Mouse (Mus musculus): ENCODE results near the gene Rassf3. TPM values are rescaled to one million over a fixed set of nuclear protein-coding genes. Genes with fewer than 3 reads are reported as not detected.
A peak's percentile ranks its signal among the peaks of the same experiment; 100 is the strongest.

Rassf3 gene
- polyA plus RNA-seq, 1 experiment from 2014 or later: 17.3 TPM

DNA sequence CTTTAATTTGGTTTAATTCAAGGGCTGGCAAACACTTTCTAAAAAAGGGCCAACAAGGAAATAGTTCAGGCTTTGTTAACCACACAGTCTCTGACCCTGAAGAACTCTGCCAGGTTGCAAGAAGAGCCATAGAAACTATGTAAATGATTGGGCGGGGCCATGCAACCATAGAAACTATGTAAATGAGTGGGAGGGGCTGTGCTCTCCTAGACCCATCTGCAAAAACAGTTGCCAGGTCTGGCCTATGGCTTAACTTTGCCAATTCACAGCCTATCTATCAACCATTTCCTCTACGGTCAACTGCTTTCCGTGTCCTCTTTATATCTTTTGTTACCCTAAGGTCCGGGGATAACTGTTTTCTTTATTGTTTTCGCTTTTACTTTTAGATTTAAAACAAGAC, 25.0 kb upstream of the Rassf3 start:
- H3K4me2 ChIP-seq: no peak overlapping the region
- H3K27me3 ChIP-seq: no peaks in the 10 kb centered on the region
- no peak for ATAC-seq (ENCODE audit: insufficient number of reproducible peaks, low FRiP score, low TSS enrichment, low read depth)
- 72% methylated on average over 5 of the region's 5 CpGs for WGBS
- H3K9me3 ChIP-seq: no peaks in the 10 kb centered on the region
- H3K27ac ChIP-seq: no peak overlapping the region
- no peaks in the 10 kb centered on the region for H3K36me3 ChIP-seq
- peaks cover 21% of the 10 kb centered on the region for H3K4me1 ChIP-seq
- no peak overlapping the region for H3K4me3 ChIP-seq
- H3K9ac ChIP-seq: no peak overlapping the region

DNA sequence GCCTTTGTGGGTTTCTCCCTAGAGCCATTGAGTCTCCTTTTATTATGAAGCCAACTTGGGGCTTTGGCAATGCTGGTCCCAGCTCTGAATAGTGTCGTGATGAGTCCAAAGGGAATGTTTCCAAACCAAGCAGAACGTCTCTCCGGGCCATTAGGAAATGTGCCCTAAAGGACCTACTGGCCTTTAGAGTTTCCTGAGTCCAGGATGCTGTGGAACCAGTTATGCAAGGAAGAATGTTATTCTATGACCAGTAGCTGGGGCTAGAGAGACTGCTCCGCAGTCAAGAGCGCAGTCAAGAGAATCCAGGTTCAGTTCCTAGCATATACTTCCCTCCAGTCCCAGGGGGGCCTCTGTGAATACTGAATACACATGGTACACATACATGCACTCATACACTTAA, 23.9 kb upstream of the Rassf3 start:
- Histone ChIP-seq H3K9ac (no peak overlapping the region), H3K9me3 (no peaks in the 10 kb centered on the region), H3K27me3 (no peaks in the 10 kb centered on the region), H3K36me3 (no peaks in the 10 kb centered on the region), H3K4me3 (no peak overlapping the region), H3K27ac (no peak overlapping the region), H3K4me2 (no peak overlapping the region), H3K4me1 (peaks cover 13% of the 10 kb centered on the region)
- no peak for ATAC-seq (ENCODE audit: insufficient number of reproducible peaks, low FRiP score, low TSS enrichment, low read depth)
- 55% methylated on average over 5 of the region's 5 CpGs for WGBS

DNA sequence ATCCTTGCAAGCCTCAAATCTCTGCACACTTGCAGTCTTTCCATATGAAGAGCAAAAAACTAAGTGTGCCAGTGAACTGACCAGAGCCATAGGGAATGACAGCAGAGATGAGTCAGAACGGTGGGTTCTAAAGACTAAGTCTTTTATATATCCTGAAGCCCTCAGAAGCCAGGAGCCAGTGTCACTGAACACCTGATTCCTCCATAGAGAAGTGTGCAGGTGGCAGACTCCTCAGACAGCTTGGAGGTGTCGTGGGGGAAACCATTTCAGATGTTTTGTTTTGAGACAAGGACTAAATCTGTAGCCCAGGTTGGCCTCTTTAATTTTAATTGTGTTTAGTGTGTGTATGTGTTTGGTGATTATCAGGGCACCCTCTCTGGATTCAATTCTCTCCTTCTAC, 22.9 kb upstream of the Rassf3 start:
- Histone ChIP-seq H3K36me3 (no peaks in the 10 kb centered on the region), H3K9me3 (no peaks in the 10 kb centered on the region), H3K9ac (no peak overlapping the region), H3K27me3 (no peaks in the 10 kb centered on the region), H3K4me3 (no peak overlapping the region), H3K4me2 (no peak overlapping the region), H3K4me1 (peaks cover 9% of the 10 kb centered on the region), H3K27ac (no peak overlapping the region)
- WGBS: 54% methylated on average over 2 of the region's 2 CpGs
- ATAC-seq (ENCODE audit: insufficient number of reproducible peaks, low FRiP score, low TSS enrichment, low read depth): no peak

DNA sequence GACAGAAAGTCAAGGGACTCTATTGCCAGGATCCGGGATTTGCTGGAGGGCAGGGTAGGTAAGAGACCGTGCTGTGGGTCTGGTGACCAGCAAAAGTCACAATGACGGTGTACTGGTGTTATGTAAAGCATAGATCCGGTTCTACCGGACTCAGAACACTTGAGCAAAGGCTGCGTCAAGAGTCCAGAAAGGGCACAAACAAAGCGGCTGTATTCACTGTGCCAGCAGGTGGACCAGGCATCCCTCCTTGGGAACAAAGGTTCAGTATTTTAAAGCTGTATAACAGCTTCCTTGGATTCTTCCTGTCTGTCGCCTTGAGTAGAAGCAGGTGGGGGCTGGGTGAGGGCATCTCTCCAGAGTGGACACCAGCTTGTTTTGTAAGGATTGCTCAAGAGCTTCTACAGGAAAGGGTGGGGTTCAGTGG, 22.3 kb upstream of the Rassf3 start:
- peaks cover 9% of the 10 kb centered on the region for H3K4me1 ChIP-seq
- no peak for ATAC-seq (ENCODE audit: insufficient number of reproducible peaks, low FRiP score, low TSS enrichment, low read depth)
- no peak overlapping the region for H3K4me2 ChIP-seq
- no peaks in the 10 kb centered on the region for H3K27me3 ChIP-seq
- no peaks in the 10 kb centered on the region for H3K36me3 ChIP-seq
- no peak overlapping the region for H3K4me3 ChIP-seq
- H3K9me3 ChIP-seq: no peaks in the 10 kb centered on the region
- no peak overlapping the region for H3K9ac ChIP-seq
- 54% methylated on average over 8 of the region's 8 CpGs for WGBS
- peak overlapping the region; percentile 55 for H3K27ac ChIP-seq

DNA sequence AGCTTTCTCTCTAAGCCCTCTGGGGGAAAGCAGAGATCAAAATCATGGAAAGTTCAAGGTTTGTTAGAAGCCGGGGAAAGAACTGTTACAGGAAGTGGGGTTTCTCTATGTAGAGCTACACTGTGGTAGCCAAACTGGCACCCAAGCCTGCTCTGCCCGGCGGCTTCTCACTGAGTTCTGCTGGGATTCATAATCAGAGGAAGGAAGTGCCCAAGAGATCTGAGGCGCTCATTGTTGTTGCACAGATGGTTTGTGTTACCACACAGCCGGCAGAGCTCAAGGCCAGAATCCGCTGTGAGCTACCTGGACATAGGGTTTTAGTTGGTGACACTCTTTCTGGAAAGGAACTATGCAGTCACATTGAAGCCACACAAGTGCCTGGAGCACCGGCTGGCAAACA, 21.8 kb upstream of the Rassf3 start:
- WGBS: 18% methylated on average over 7 of the region's 7 CpGs
- no peak overlapping the region for H3K4me2 ChIP-seq

DNA sequence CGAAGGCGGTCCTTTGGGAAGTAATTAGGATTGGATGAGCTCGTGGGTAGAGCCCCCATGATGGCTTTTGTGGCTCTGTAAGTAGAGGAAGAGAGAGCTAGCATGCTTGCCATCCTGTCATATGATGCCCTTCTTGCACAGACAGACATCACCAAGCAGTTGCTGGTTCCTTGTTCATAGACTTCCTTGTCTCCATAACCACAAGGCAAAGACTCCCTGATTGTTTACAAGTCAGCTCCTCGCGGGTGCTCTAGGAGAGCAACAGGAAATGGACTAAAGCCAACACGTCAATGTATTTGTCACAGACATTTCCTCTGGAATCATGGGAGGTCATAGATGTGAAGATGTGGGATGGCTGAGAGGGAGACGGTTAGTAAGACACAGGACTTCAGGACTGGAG, 20.5 kb upstream of the Rassf3 start:
- Histone ChIP-seq H3K36me3 (no peaks in the 10 kb centered on the region), H3K4me3 (no peak overlapping the region), H3K27me3 (no peaks in the 10 kb centered on the region), H3K9me3 (no peaks in the 10 kb centered on the region), H3K9ac (no peak overlapping the region), H3K4me2 (no peak overlapping the region), H3K27ac (no peak overlapping the region), H3K4me1 (peaks cover 9% of the 10 kb centered on the region)
- no peak for ATAC-seq (ENCODE audit: insufficient number of reproducible peaks, low FRiP score, low TSS enrichment, low read depth)
- 69% methylated on average over 7 of the region's 7 CpGs for WGBS

More for the DNA sequence above, 21.8 kb upstream of the Rassf3 start:
- Histone ChIP-seq H3K9me3 (no peaks in the 10 kb centered on the region), H3K4me3 (no peak overlapping the region), H3K4me1 (peaks cover 9% of the 10 kb centered on the region), H3K36me3 (no peaks in the 10 kb centered on the region), H3K27me3 (no peaks in the 10 kb centered on the region), H3K9ac (no peak overlapping the region), H3K27ac (peak overlapping the region; percentile 55)
- ATAC-seq (ENCODE audit: insufficient number of reproducible peaks, low FRiP score, low TSS enrichment, low read depth): no peak

DNA sequence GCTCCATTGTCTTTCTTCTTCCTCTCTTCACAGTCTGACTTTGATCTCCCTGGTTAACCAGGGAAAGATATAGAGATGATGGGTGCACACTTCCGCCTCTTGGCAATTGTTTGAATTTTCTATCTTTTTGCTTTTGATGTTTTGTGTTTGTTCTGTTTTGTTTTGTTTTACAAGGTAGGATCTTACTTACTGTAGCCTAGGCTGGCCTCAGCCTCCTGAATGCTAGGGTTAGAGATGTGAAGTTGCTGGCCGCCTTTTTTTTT, 17.9 kb upstream of the Rassf3 start:
- H3K4me1 ChIP-seq: peaks cover 9% of the 10 kb centered on the region
- H3K27ac ChIP-seq: 0 out of 2 replicates have a peak overlapping the region, but pooled peaks have one; percentile 4
- H3K27me3 ChIP-seq: no peaks in the 10 kb centered on the region
- H3K9ac ChIP-seq: no peak overlapping the region
- H3K36me3 ChIP-seq: no peaks in the 10 kb centered on the region
- no peak overlapping the region for H3K4me2 ChIP-seq
- WGBS: 94% methylated on average over 2 of the region's 2 CpGs
- no peak for ATAC-seq (ENCODE audit: insufficient number of reproducible peaks, low FRiP score, low TSS enrichment, low read depth)
- H3K4me3 ChIP-seq: no peak overlapping the region
- no peaks in the 10 kb centered on the region for H3K9me3 ChIP-seq

DNA sequence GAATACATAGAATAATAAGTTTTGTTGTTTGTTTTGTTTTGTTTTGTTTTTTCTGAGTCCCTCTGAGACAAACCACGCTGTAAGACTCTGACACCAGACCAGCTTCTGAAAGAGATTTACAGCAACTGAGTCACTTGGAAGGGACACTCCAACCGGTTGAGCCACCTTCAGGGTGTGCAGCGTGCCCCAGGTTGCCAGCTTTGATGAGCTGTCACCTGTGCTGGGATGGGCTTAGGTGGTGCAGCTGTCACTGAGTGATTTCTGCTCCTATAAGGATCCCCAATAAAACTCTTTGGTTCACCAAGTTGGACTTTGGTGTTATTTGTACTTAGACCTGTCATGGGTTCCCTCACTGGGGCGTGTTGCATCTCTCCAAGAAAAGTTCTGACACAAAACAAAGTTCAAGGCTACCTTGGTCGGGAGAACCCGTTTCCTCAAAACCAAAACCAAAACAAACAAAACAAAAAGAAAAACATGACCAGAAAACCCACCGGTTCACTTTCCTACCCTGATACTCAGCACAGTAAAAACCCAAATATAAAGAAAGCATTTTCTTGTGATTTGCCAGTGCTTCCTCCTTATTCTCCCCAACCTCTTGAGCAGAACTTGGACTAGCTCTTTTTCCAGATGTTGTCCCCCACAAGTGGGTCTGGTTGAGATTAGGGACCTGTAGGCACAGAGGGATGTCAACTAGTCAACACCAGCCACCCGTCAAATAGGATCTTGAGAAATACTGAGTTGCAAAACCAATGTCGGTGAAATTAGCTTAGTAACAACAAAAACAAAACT, 17.4 kb upstream of the Rassf3 start:
- no peaks in the 10 kb centered on the region for H3K36me3 ChIP-seq
- no peak overlapping the region for H3K4me3 ChIP-seq
- 66% methylated on average over 9 of the region's 9 CpGs for WGBS
- H3K9me3 ChIP-seq: no peaks in the 10 kb centered on the region
- peaks cover 8% of the 10 kb centered on the region for H3K4me1 ChIP-seq
- no peak overlapping the region for H3K4me2 ChIP-seq
- H3K27ac ChIP-seq: no peak overlapping the region
- ATAC-seq (ENCODE audit: insufficient number of reproducible peaks, low FRiP score, low TSS enrichment, low read depth): no peak
- no peak overlapping the region for H3K9ac ChIP-seq
- no peaks in the 10 kb centered on the region for H3K27me3 ChIP-seq

DNA sequence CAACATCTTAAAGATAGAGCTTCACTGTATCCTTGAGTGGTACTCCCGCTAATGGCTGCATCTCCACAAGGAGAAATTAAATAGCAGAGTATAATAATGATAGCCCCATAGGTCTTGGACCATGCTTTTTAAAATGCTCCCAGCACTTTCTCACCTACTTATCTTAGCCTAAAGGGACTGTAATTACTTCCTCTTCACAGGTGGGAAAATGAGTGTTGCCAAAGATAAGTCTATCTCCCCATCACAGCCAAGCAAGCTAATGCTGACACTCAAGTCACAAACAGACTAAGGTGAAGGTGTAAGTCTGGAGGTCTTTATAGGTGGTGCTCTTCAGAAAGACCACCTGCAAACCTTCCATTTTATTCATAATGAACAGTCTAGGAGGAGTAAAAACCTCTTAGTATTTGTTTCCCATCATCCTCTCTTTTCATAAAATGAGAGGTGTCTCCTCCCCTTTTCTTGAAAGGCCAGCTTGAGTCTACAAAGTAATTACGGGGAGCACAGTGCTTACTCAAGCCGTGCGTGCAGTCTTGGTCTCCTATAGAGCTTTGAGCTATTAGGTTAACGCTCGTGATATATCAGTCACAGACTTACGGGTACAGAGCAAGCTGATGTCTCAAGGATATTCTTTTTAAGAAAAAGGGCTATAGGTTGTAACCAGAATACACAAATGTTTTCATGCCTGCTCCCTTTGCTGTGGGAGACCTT, 16.6 kb upstream of the Rassf3 start:
- Histone ChIP-seq H3K4me3 (no peak overlapping the region), H3K27me3 (no peaks in the 10 kb centered on the region), H3K9ac (no peak overlapping the region), H3K4me1 (no peaks in the 10 kb centered on the region; the same call in 1 of the 2 replicates), H3K36me3 (no peaks in the 10 kb centered on the region), H3K9me3 (no peaks in the 10 kb centered on the region), H3K4me2 (no peak overlapping the region), H3K27ac (no peak overlapping the region)
- ATAC-seq (ENCODE audit: insufficient number of reproducible peaks, low FRiP score, low TSS enrichment, low read depth): no peak
- WGBS: 71% methylated on average over 7 of the region's 7 CpGs

DNA sequence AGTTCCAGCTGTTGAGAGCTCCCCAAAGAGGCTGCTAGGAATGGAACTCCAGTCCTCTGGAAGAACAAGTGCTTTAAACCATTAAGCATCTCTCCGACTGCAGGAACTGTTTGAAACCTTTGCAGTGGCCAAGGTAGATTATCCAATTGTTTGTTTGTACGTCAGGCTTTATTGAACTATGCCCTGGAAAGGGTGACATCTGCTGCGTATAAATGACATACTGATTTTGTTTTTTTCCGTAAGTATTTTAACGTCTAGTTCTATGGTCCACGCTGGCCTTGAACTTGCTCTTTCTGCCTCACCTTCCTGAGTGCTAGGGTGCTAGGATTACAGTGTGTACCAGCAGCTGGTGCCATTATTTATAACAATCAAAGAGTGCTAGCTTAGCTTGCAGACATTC, 13.8 kb upstream of the Rassf3 start:
- Histone ChIP-seq H3K9ac (no peak overlapping the region), H3K4me2 (no peak overlapping the region), H3K9me3 (no peaks in the 10 kb centered on the region), H3K27me3 (no peaks in the 10 kb centered on the region), H3K27ac (no peak overlapping the region), H3K36me3 (no peaks in the 10 kb centered on the region), H3K4me1 (no peaks in the 10 kb centered on the region), H3K4me3 (no peak overlapping the region)
- ATAC-seq (ENCODE audit: insufficient number of reproducible peaks, low FRiP score, low TSS enrichment, low read depth): no peak
- 92% methylated on average over 6 of the region's 6 CpGs for WGBS

DNA sequence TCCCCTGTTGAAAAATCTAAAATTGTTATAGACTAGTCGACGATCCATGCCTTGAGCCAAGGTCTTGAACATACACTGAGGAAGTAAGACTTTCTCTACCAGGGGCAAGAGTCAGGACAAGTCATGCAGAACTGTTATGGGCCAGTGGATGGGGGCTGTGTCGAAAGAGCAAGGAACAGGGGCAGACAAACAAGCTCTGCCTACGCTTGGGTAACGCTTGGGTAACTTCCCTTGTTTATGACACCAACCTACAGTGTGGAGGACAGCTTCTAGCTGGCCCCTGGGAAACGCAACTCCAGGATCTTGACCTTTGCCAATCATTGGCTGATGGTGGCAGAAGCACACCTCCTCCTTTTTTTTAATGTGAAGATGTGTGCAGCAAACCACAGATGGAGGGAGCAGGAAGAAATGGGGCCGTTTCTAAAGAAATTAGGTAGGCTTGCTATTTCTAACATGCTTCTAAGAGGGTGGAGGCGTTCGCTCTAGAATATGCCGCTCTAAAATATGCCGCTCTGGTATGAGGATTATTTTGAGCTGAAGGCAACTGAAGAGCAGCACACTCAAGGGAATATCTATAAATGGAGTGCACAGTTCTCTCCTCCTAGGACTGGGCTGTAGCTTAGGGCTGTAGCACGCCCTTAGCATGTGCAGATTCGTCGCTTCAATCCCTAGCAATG, 12.6 kb upstream of the Rassf3 start:
- no peaks in the 10 kb centered on the region for H3K36me3 ChIP-seq
- H3K4me3 ChIP-seq: no peak overlapping the region
- WGBS: 85% methylated on average over 14 of the region's 14 CpGs
- H3K27ac ChIP-seq: no peak overlapping the region
- ATAC-seq (ENCODE audit: insufficient number of reproducible peaks, low FRiP score, low TSS enrichment, low read depth): no peak
- no peaks in the 10 kb centered on the region for H3K4me1 ChIP-seq
- no peaks in the 10 kb centered on the region for H3K9me3 ChIP-seq
- H3K9ac ChIP-seq: no peak overlapping the region
- no peak overlapping the region for H3K4me2 ChIP-seq
- H3K27me3 ChIP-seq: no peaks in the 10 kb centered on the region

DNA sequence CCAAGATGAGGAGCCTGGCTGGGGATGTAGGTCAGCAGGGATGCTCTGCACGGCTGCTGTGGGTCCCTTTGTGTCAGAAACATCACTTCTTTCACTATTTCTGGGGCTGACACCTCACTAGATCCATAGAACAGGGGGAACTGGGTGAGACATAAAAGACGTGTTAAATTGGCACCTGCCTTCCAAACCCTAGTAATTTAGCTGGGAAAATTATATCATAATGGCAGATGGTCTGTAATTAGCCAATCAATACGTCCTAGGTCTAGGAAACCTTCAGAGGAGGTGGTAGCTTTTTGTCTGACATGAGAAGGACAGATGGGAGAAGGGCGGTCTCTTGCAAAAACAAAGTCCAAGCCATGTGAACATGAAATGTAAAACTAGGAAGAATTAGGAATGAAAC, 11.6 kb upstream of the Rassf3 start:
- H3K4me1 ChIP-seq: no peaks in the 10 kb centered on the region
- 61% methylated on average over 4 of the region's 4 CpGs for WGBS
- H3K4me3 ChIP-seq: no peak overlapping the region
- no peak overlapping the region for H3K9ac ChIP-seq
- H3K4me2 ChIP-seq: no peak overlapping the region
- no peak overlapping the region for H3K27ac ChIP-seq
- H3K27me3 ChIP-seq: no peaks in the 10 kb centered on the region
- no peak for ATAC-seq (ENCODE audit: insufficient number of reproducible peaks, low FRiP score, low TSS enrichment, low read depth)
- H3K9me3 ChIP-seq: no peaks in the 10 kb centered on the region
- H3K36me3 ChIP-seq: no peaks in the 10 kb centered on the region
